Mouse (Mus musculus) brain, embryonic 14.5 days (tissue): ENCODE measurements around the gene Cdkn1b.

Experiments used
- CTCF ChIP-seq: fragments of 200-500 bp; IDR thresholded peaks from 2 replicates; pipeline ENCODE4 v1.5.1; 2012; ENCODE audit warnings: inconsistent platforms, mild to moderate bottlenecking, moderate library complexity, borderline replicate concordance; ENCODE audit not compliant: insufficient read depth, insufficient read length; ENCODE audit errors: extremely low read depth
- POLR2A ChIP-seq: fragments of 200-500 bp; IDR thresholded peaks from 2 replicates; pipeline ENCODE4 v1.6.1; 2012; ENCODE audit warnings: mild to moderate bottlenecking, inconsistent platforms, borderline replicate concordance; ENCODE audit not compliant: poor library complexity, insufficient read depth, insufficient read length, severe bottlenecking; ENCODE audit errors: extremely low read depth

- TF ChIP-seq CTCF (no peak), POLR2A (peak; percentile 17; the same call in 1 of the 2 replicates)
Observed at GRCm38 (mm10) chr6:134887008-134887407, 33.2 kb upstream of the Cdkn1b start.
